Mouse (Mus musculus) midbrain, embryonic 14.5 days (tissue): ENCODE measurements around the gene Ergic1. TPM values are rescaled to one million over a fixed set of nuclear protein-coding genes. Genes with fewer than 3 reads are reported as not detected.

Experiments
- ATAC-seq: fragments of 200-750 bp; cut with Nextera tagmentation; 2 replicates; pipeline ENCODE4 v1.8.0; 2017; ENCODE audit warnings: moderate number of reproducible peaks, moderate library complexity; ENCODE audit not compliant: low FRiP score, low TSS enrichment
- DNase-seq: peaks from one replicate; pipeline ENCODE4 v3.0.0-alpha.2; 2015
- H3K27ac ChIP-seq: fragments of 300-500 bp; sonication (generic); replicated peaks from 2 replicates; pipeline ENCODE4 v1.5.1; 2014; ENCODE audit warnings: mild to moderate bottlenecking, low read depth, low read length, moderate library complexity
- H3K27me3 ChIP-seq: fragments of 300-500 bp; sonication (generic); 2 replicates; pipeline ENCODE4 v1.6.1; 2014; ENCODE audit warnings: low read length, control low read depth, mixed read lengths; ENCODE audit not compliant: control insufficient read depth, insufficient read depth
- H3K36me3 ChIP-seq: fragments of 300-500 bp; sonication (generic); 2 replicates; pipeline ENCODE4 v1.6.1; 2014; ENCODE audit warnings: low read length, control low read depth; ENCODE audit not compliant: control insufficient read depth, insufficient read depth
- H3K4me1 ChIP-seq: fragments of 300-500 bp; sonication (generic); 2 replicates; pipeline ENCODE4 v1.6.1; 2014; ENCODE audit warnings: mild to moderate bottlenecking, antibody characterized with exemption, low read length, control low read depth; ENCODE audit not compliant: control insufficient read depth, insufficient read depth
- H3K4me2 ChIP-seq: fragments of 300-500 bp; sonication (generic); 2 replicates; pipeline ENCODE4 v1.6.1; 2014; ENCODE audit warnings: mild to moderate bottlenecking, low read length, moderate library complexity
- H3K4me3 ChIP-seq: fragments of 300-500 bp; sonication (generic); replicated peaks from 2 replicates; pipeline ENCODE4 v1.5.1; 2014; ENCODE audit warnings: low read depth, low read length
- H3K9ac ChIP-seq: fragments of 300-500 bp; sonication (generic); replicated peaks from 2 replicates; pipeline ENCODE4 v1.6.1; 2014; ENCODE audit warnings: mild to moderate bottlenecking, low read length, moderate library complexity
- H3K9me3 ChIP-seq: fragments of 300-500 bp; sonication (generic); 2 replicates; pipeline ENCODE4 v1.6.1; 2016; ENCODE audit warnings: low read length, control low read depth, mixed read lengths; ENCODE audit not compliant: control insufficient read depth
- WGBS: fragments of 180-500 bp; shearing (Covaris S2); extraction: QIAGEN DNeasy Blood & Tissue Kit; methylation state at CpG from one replicate; pipeline ENCODE4 v1.1.7; 2014; 5-methylcytosine and 5-hydroxymethylcytosine counted together
- polyA plus RNA-seq: library from polyadenylated mRNA; unstranded; fragments of >200 nt; fragmentation: Nextera tagmentation; extraction: Ambion mirVana; gene quantifications from 2 replicates; pipeline ENCODE4 v1.2.1, GENCODE M21; 2014

The Ergic1 gene
- polyA plus RNA-seq, 1 experiment from 2014 or later = 117 TPM

DNA sequence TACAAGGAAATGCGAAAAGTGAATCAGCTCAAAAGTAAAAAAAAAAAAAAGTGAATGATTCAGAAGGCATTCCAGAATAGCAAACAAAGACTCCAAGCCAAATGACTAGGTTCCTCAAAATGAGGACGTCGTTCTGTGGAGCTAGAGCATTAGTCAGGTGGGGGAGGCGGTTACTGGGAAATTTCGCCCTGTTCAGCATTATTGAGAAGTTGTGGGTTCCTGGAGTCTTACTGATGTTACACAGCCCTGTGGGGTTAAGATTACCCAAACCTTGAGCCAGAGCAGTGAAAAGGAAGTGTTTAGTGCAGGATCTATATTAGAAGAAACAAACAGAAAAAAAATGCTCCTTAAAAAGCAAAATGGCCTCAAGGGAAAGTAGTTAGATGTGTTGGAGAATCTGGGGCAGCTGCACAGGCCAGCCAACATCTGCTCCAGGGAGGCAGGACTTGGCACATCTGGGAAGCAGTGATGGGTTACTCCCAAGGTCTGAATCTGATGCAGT lies 27.4 kb upstream of the Ergic1 start:
- H3K9ac ChIP-seq = no peak overlapping the region
- no peak for DNase-seq
- H3K36me3 ChIP-seq = no peaks in the 10 kb centered on the region
- no peaks in the 10 kb centered on the region for H3K4me1 ChIP-seq
- 90% methylated on average over 5 of the region's 5 CpGs for WGBS
- ATAC-seq = no peak
- H3K27ac ChIP-seq = no peak overlapping the region
- H3K4me2 ChIP-seq = no peak overlapping the region
- no peaks in the 10 kb centered on the region for H3K9me3 ChIP-seq
- no peaks in the 10 kb centered on the region for H3K27me3 ChIP-seq
- no peak overlapping the region for H3K4me3 ChIP-seq

GRCm38 (mm10) chr17:26534695-26535094 lies 26.6 kb upstream of the Ergic1 start:
- DNase-seq (no peak), ATAC-seq (no peak)
- Histone ChIP-seq H3K9me3 (no peaks in the 10 kb centered on the region), H3K36me3 (no peaks in the 10 kb centered on the region), H3K4me3 (no peak overlapping the region), H3K4me2 (no peak overlapping the region), H3K27me3 (no peaks in the 10 kb centered on the region), H3K27ac (no peak overlapping the region), H3K4me1 (no peaks in the 10 kb centered on the region), H3K9ac (no peak overlapping the region)
- WGBS = 90% methylated on average over 5 of the region's 5 CpGs

- Histone ChIP-seq H3K9me3 (no peaks in the 10 kb centered on the region), H3K27ac (no peak overlapping the region), H3K4me2 (no peak overlapping the region), H3K4me3 (no peak overlapping the region), H3K36me3 (no peaks in the 10 kb centered on the region), H3K9ac (no peak overlapping the region), H3K27me3 (no peaks in the 10 kb centered on the region), H3K4me1 (no peaks in the 10 kb centered on the region)
- DNase-seq = no peak
- no peak for ATAC-seq
- WGBS = 86% methylated on average over 7 of the region's 7 CpGs
Measured at GRCm38 (mm10) chr17:26535251-26536136, 25.8 kb upstream of the Ergic1 start.

- DNase-seq = no peak
- no peak overlapping the region for H3K27ac ChIP-seq
- H3K4me3 ChIP-seq = no peak overlapping the region
- no peak overlapping the region for H3K4me2 ChIP-seq
- H3K9ac ChIP-seq = no peak overlapping the region
- 32% methylated on average over 6 of the region's 6 CpGs for WGBS
- no peaks in the 10 kb centered on the region for H3K36me3 ChIP-seq
- no peak for ATAC-seq
- no peaks in the 10 kb centered on the region for H3K4me1 ChIP-seq
- no peaks in the 10 kb centered on the region for H3K9me3 ChIP-seq
- H3K27me3 ChIP-seq = no peaks in the 10 kb centered on the region
Measured at GRCm38 (mm10) chr17:26537722-26538471, 23.4 kb upstream of the Ergic1 start.

DNA sequence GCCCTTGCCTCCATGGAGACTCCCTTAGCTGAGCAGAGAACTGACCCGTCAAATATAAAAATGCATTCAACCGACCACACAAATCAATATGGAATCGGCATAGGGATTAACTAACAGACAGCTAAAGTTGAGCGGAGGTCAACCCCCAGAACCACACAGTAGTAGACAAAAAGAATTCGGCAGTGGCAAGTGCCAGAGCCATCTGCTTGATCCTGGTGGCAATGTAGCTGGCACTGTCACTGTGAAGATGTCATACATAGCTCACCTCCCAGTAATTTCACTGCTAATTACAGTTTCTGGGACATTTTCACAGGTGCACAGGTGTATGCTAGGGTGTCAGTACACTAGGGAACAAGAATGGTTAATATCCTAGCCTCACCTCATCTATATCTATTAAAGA lies 21.2 kb upstream of the Ergic1 start:
- WGBS = 71% methylated on average over 5 of the region's 5 CpGs
- ATAC-seq (no peak), DNase-seq (no peak)
- no peaks in the 10 kb centered on the region for H3K27me3 ChIP-seq
- no peak overlapping the region for H3K9ac ChIP-seq
- no peaks in the 10 kb centered on the region for H3K36me3 ChIP-seq
- H3K9me3 ChIP-seq = no peaks in the 10 kb centered on the region
- no peak overlapping the region for H3K27ac ChIP-seq
- no peak overlapping the region for H3K4me2 ChIP-seq
- H3K4me3 ChIP-seq = no peak overlapping the region
- H3K4me1 ChIP-seq = no peaks in the 10 kb centered on the region

GRCm38 (mm10) chr17:26544319-26544963 lies 16.8 kb upstream of the Ergic1 start:
- ATAC-seq = no peak
- Histone ChIP-seq H3K27ac (no peak overlapping the region), H3K9me3 (no peaks in the 10 kb centered on the region), H3K4me1 (no peaks in the 10 kb centered on the region), H3K4me3 (no peak overlapping the region), H3K36me3 (no peaks in the 10 kb centered on the region), H3K27me3 (no peaks in the 10 kb centered on the region), H3K4me2 (no peak overlapping the region), H3K9ac (no peak overlapping the region)
- 88% methylated on average over 8 of the region's 8 CpGs for WGBS
- DNase-seq = no peak

GRCm38 (mm10) chr17:26547771-26548170 lies 13.5 kb upstream of the Ergic1 start:
- no peaks in the 10 kb centered on the region for H3K9me3 ChIP-seq
- no peaks in the 10 kb centered on the region for H3K27me3 ChIP-seq
- H3K4me2 ChIP-seq = no peak overlapping the region
- H3K36me3 ChIP-seq = no peaks in the 10 kb centered on the region
- ATAC-seq (no peak), DNase-seq (no peak)
- H3K9ac ChIP-seq = no peak overlapping the region
- H3K4me3 ChIP-seq = no peak overlapping the region
- no peak overlapping the region for H3K27ac ChIP-seq
- WGBS = 33% methylated on average over 7 of the region's 7 CpGs
- no peaks in the 10 kb centered on the region for H3K4me1 ChIP-seq

- no peak overlapping the region for H3K27ac ChIP-seq
- no peak overlapping the region for H3K9ac ChIP-seq
- no peaks in the 10 kb centered on the region for H3K4me1 ChIP-seq
- H3K36me3 ChIP-seq = no peaks in the 10 kb centered on the region
- no peak overlapping the region for H3K4me3 ChIP-seq
- DNase-seq (no peak), ATAC-seq (no peak)
- no peak overlapping the region for H3K4me2 ChIP-seq
- WGBS = 12% methylated on average over 5 of the region's 5 CpGs
- H3K27me3 ChIP-seq = no peaks in the 10 kb centered on the region
- H3K9me3 ChIP-seq = no peaks in the 10 kb centered on the region
Measured at GRCm38 (mm10) chr17:26548566-26548965, 12.7 kb upstream of the Ergic1 start.
